Mouse (Mus musculus) G1E (cell line): ENCODE data around the gene Hsp90ab1.

Source experiments
- CTCF ChIP-seq: IDR thresholded peaks from 2 replicates; pipeline ENCODE4 v1.5.1; 2012; ENCODE audit warnings: low read depth, low read length, inconsistent platforms, mixed read lengths
- GATA1 ChIP-seq: IDR thresholded peaks from 2 replicates; pipeline ENCODE4 v1.6.1; 2012; ENCODE audit warnings: borderline replicate concordance, low read length, inconsistent platforms, mixed read lengths

- TF ChIP-seq GATA1 (no peak), CTCF (no peak)
Measured at GRCm38 (mm10) chr17:45539664-45540063, 33.4 kb downstream of the Hsp90ab1 start.
